Mouse (Mus musculus): Measurements from ENCODE around the gene Zswim2. TPM values are rescaled to one million over a fixed set of nuclear protein-coding genes. Genes with fewer than 3 reads are reported as not detected.
"Not testable (repeated sequence)": the region's sequence is repeated elsewhere in the genome, so short reads cannot be mapped to it uniquely, and the experiment has no call there.

Gene Zswim2
- total RNA-seq (2021): not detected
- long read RNA-seq: 0 reads

DNA sequence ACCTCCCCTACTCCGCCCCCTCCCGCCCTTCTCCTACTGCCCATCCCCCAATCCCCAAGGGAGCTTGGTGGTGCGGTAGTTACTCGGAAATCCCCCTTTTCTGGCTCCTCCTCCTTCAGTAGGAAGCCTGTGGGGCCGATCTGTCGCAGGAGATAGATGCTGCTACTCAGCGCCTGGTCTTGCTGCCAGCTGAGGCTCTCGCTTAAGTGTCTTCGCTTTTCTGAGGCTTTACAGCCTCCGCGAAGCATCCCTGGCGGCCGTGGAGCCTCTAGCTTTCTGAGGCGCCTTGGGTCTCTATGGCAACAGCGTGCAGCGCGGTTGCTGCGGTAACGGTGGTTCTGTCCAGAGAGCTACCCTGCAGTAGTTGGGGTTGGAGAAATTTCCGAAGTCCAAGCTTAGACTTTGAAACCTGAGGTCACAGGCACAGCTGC lies at the start of gene Zswim2:
Gene Zswim2 (minus strand): TSS at position 298 of the 431 bp plus-strand sequence.
- DNase-seq (ENCODE audit: low spot score in 2 of 2): peak; percentile 73 to 79

- not testable (repeated sequence) for DNase-seq (ENCODE audit: low spot score in 2 of 2)
Measured at GRCm38 (mm10) chr2:83990253-83990652, 49.2 kb upstream of the Zswim2 start, which contains the start of gene Gm13691. TSS of gene Gm13691 (plus strand) at chr2:83990553.

DNA sequence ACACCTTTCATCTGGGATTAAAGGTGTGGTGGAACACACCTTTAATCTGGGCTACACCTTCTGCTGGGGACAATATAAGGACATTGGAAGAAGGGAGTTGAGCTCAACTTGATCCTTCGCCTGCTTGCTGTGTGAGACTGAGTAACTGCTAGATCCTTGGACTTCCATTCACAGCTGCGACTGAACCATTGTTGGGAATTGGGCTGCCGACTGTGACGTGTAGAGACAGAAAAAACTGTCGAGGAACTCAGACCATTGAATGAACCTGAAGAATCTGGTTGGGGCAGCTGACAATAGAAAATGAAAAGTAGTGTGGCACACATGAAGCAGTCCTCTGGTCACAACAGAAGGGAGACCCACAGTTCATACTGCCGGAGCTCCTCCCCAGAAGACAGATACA lies 43.4 kb upstream of the Zswim2 start, which contains the start of gene Gm13697:
Gene Gm13697 (plus strand): TSS at position 301 of the 400 bp plus-strand sequence.
- not testable (repeated sequence) for DNase-seq (ENCODE audit: low spot score in 2 of 2)

DNA sequence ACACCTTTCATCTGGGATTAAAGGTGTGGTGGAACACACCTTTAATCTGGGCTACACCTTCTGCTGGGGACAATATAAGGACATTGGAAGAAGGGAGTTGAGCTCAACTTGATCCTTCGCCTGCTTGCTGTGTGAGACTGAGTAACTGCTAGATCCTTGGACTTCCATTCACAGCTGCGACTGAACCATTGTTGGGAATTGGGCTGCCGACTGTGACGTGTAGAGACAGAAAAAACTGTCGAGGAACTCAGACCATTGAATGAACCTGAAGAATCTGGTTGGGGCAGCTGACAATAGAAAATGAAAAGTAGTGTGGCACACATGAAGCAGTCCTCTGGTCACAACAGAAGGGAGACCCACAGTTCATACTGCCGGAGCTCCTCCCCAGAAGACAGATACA lies 37.6 kb upstream of the Zswim2 start, which contains the start of gene Gm13694:
Gene Gm13694 (plus strand): TSS at position 301 of the 400 bp plus-strand sequence.
- DNase-seq (ENCODE audit: low spot score in 2 of 2): not testable (repeated sequence)

GRCm38 (mm10) chr2:83972823-83973222 lies 31.8 kb upstream of the Zswim2 start, which contains the start of gene Gm13696:
TSS of gene Gm13696 (plus strand) at chr2:83973123.
- DNase-seq (ENCODE audit: low spot score in 2 of 2): not testable (repeated sequence)

- DNase-seq (ENCODE audit: low spot score in 2 of 2): not testable (repeated sequence)
Measured at GRCm38 (mm10) chr2:83967013-83967412, 26.0 kb upstream of the Zswim2 start, which contains the start of gene Gm13695. TSS of gene Gm13695 (plus strand) at chr2:83967313.

DNA sequence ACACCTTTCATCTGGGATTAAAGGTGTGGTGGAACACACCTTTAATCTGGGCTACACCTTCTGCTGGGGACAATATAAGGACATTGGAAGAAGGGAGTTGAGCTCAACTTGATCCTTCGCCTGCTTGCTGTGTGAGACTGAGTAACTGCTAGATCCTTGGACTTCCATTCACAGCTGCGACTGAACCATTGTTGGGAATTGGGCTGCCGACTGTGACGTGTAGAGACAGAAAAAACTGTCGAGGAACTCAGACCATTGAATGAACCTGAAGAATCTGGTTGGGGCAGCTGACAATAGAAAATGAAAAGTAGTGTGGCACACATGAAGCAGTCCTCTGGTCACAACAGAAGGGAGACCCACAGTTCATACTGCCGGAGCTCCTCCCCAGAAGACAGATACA lies 20.2 kb upstream of the Zswim2 start, which contains the start of gene Gm13693:
Gene Gm13693 (plus strand): TSS at position 301 of the 400 bp plus-strand sequence.
- not testable (repeated sequence) for DNase-seq (ENCODE audit: low spot score in 2 of 2)

DNA sequence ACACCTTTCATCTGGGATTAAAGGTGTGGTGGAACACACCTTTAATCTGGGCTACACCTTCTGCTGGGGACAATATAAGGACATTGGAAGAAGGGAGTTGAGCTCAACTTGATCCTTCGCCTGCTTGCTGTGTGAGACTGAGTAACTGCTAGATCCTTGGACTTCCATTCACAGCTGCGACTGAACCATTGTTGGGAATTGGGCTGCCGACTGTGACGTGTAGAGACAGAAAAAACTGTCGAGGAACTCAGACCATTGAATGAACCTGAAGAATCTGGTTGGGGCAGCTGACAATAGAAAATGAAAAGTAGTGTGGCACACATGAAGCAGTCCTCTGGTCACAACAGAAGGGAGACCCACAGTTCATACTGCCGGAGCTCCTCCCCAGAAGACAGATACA lies 14.4 kb upstream of the Zswim2 start, which contains the start of gene Gm13698:
Gene Gm13698 (plus strand): TSS at position 301 of the 400 bp plus-strand sequence.
- not testable (repeated sequence) for DNase-seq (ENCODE audit: low spot score in 2 of 2)

GRCm38 (mm10) chr2:83941792-83942191 lies 764 bp upstream of the Zswim2 start:
- no peak for DNase-seq (ENCODE audit: low spot score in 2 of 2)

DNA sequence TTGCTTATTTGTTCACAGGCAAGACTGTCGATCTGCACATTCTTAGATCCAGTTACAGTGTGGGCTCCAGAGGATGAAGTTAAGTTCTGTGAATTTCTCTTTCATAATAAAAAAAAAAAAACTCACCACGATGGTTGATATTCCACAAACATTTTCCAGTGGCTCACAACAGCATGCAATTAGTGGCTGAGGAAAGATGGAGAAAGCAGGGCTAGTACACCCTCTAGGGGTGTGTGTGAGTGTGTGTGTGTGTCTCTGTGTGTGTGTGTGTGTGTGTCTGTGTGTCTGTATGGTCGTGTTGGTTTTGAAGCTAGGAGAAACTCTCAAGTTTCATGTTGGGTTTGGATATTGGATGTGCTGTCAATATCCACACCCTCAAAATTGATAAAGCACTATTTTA lies 350 bp upstream of the Zswim2 start:
- no peak for DNase-seq (ENCODE audit: low spot score in 2 of 2)

GRCm38 (mm10) chr2:83929478-83930088 lies 11.4 kb downstream of the Zswim2 start:
- no peak for DNase-seq (ENCODE audit: low spot score in 2 of 2)

DNA sequence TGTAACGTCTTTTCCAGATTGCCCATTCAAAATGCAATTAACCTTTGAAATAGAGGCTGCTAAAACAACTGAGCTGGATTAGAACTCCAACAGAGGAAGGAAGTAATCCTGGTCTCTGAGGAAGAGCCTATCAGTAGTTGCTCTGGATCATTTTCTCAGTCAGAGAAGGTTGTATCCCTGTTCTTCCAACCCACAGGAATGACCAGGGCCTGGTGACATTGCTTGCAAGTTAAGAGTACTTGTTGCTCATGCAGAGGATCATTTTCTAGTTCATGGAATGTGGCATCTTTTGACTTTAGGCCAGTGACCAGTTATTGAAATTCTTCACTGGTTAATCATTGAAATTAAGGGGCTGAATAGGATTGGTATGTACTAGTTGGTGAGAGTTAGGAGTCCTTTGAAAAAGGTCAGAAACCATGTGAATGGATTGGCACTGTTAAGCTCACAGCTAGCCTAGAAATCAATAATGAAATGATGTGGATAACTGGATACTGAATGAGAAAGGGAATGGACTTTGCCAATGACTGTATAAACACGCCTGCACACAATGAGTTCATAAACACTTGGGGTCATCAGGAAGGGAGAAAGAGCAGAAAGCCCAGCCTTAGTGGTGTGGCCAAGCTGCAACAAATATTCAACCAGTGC lies 39.0 kb downstream of the Zswim2 start:
- no peak for DNase-seq (ENCODE audit: low spot score in 2 of 2)

- no peak for DNase-seq (ENCODE audit: low spot score in 2 of 2)
Measured at GRCm38 (mm10) chr2:83893701-83894100, 47.3 kb downstream of the Zswim2 start.

DNA sequence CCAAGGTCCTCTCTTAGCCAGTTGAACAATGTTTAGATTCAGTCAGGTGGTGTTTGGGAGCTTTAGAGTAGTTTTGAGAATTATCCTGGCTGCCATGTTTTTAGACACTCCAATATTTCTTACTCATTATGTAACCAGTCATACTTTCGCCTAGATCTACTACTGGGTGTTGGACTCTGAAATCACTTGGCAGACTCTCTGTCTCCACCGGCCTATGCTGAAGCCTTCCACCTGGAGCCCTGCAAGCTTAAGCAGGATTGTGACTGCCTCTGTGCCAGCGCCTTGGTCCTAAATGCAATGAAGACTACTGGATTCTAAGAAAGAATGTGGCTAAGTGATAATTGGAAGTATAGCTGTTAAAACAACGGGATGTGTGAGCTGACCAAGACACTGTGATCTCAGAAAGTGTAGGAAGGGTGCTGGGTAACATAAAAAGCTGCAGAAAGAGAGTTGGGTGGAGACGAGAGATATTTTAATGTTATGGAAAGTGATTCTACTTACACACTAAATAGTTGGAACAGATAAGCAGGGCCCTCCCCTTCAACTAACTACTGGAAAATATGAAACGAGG lies 57.1 kb downstream of the Zswim2 start:
- no peak for DNase-seq (ENCODE audit: low spot score in 2 of 2)

Other genes starting within 250 kb of the Zswim2 start
- 10 to 100 TPM; 50.4 to 52.3 TPM for gene Itgav, start 216.8 kb downstream of the Zswim2 start, total RNA-seq (2021)
- 100 to 1,000 TPM; 174 to 201 TPM for gene Fam171b, start 128.6 kb downstream of the Zswim2 start, total RNA-seq (2021)
- 1 to 10 TPM; 1.4 to 1.7 TPM for gene Gm13698, start 14.5 kb upstream of the Zswim2 start, total RNA-seq (2021)
- gene Gm13693, start 20.3 kb upstream of the Zswim2 start, total RNA-seq (2021): 1 to 10 TPM; 1.4 to 1.7 TPM
- gene Gm13695, start 26.1 kb upstream of the Zswim2 start, total RNA-seq (2021): 1 to 10 TPM in 1 of 2 experiments, not detected in 1; 1.4 TPM
- gene Gm13696, start 31.9 kb upstream of the Zswim2 start, total RNA-seq (2021): 1 to 10 TPM; 1.4 to 1.7 TPM
- 1 to 10 TPM; 1.4 to 1.7 TPM for gene Gm13694, start 37.7 kb upstream of the Zswim2 start, total RNA-seq (2021)
- 1 to 10 TPM; 1.4 to 1.7 TPM for gene Gm13697, start 43.5 kb upstream of the Zswim2 start, total RNA-seq (2021)
- gene Gm13691, start 49.3 kb upstream of the Zswim2 start, total RNA-seq (2021): 1 to 10 TPM; 1.4 to 1.7 TPM